Comparison of ENCODE assay signal across 12 mouse cellular contexts in genomic region chr4:63561861-63562675, GRCm38 (mm10). TPM values are rescaled to one million over a fixed set of nuclear protein-coding genes. Genes with fewer than 3 reads are reported as not detected.
DNase-seq lines count a peak whose midpoint lies in the region; ATAC-seq and TF ChIP-seq lines count a peak whose summit lies in the region.
"Had no signal": no experiment of that assay in that cellular context is flagged by ENCODE, and none has a peak within 500 bp of the region (broad histone marks: within the 10 kb centered on the region; RNA-seq: fewer than 3 reads in every experiment).

No protein-coding gene starts in this region.

- H3K9me3 ChIP-seq in kidney, embryonic 16.5 days (ENCODE audit: low read length): no peaks in the 10 kb centered on the region
- no peaks in the 10 kb centered on the region for H3K9me3 ChIP-seq in liver, embryonic 15.5 days (replicated peaks)
- no peaks in the 10 kb centered on the region for H3K9me3 ChIP-seq in midbrain, postnatal 0 days (ENCODE audit: low read length)
- H3K9me3 ChIP-seq: midbrain, embryonic 13.5 days had no signal

- no peak overlapping the region for H3K27ac ChIP-seq in kidney, embryonic 16.5 days (ENCODE audit: low read length)
- peak overlapping the region; percentile 55 for H3K27ac ChIP-seq in liver, embryonic 15.5 days (replicated peaks)
- H3K27ac ChIP-seq in midbrain, postnatal 0 days (ENCODE audit: low read depth, low read length): no peak overlapping the region
- H3K27ac ChIP-seq: midbrain, embryonic 13.5 days had no signal

- no peaks in the 10 kb centered on the region for H3K36me3 ChIP-seq in kidney, embryonic 16.5 days (ENCODE audit: insufficient read depth, low read length)
- no peaks in the 10 kb centered on the region for H3K36me3 ChIP-seq in liver, embryonic 15.5 days (replicated peaks)
- no peaks in the 10 kb centered on the region for H3K36me3 ChIP-seq in midbrain, postnatal 0 days (ENCODE audit: insufficient read depth, low read length)
- H3K36me3 ChIP-seq: midbrain, embryonic 13.5 days had no signal

- no peak overlapping the region for H3K4me3 ChIP-seq in kidney, embryonic 16.5 days (ENCODE audit: low read length)
- 0 out of 2 replicates have a peak overlapping the region, but pooled peaks have one; percentile 4 for H3K4me3 ChIP-seq in liver, embryonic 15.5 days (replicated peaks)
- H3K4me3 ChIP-seq in midbrain, postnatal 0 days (ENCODE audit: low read depth, low read length): no peak overlapping the region
- H3K4me3 ChIP-seq: midbrain, embryonic 13.5 days had no signal

- 52% methylated on average over 7 of the region's 7 CpGs for WGBS in kidney, embryonic 16.5 days
- 23% methylated on average over 7 of the region's 7 CpGs for WGBS in liver, embryonic 15.5 days (ENCODE audit: insufficient replicate concordance)
- WGBS in midbrain, postnatal 0 days: 83% methylated on average over 7 of the region's 7 CpGs

- TF ChIP-seq CTCF in midbrain, postnatal 0 days (IDR thresholded peaks at IDR 0.05): no peak

- DNase-seq in kidney, adult 18-20 months: peak; percentile 13
- peak; percentile 51 to 69 for DNase-seq in thymus, adult 18-20 months
- DNase-seq in cerebellum, adult 18-20 months: no peak
- DNase-seq in midbrain, postnatal 0 days (ENCODE audit: low spot score): no peak
- no peak for DNase-seq in adrenal gland, adult (ENCODE audit: inconsistent age in 2 of 2, low spot score in 1 of 2)
- DNase-seq: cerebellum, adult 11-12 months; right cerebral cortex, postnatal 4 days had no signal

- H3K4me1 ChIP-seq in kidney, embryonic 16.5 days (ENCODE audit: insufficient read depth, low read length): peaks cover 34% of the 10 kb centered on the region
- peaks cover 54% of the 10 kb centered on the region for H3K4me1 ChIP-seq in liver, embryonic 15.5 days (replicated peaks)
- H3K4me1 ChIP-seq in midbrain, postnatal 0 days (ENCODE audit: insufficient read depth, low read length): 0 out of 2 replicates have a peak, but pooled peaks cover 7% of the 10 kb centered on the region

- no peak for ATAC-seq in kidney, embryonic 16.5 days (ENCODE audit: low FRiP score, low TSS enrichment)
- ATAC-seq in activated CD4-positive, CD25-positive, alpha-beta regulatory T cell, adult 4 months: peak; percentile 47
- ATAC-seq in liver, embryonic 15.5 days (ENCODE audit: insufficient read depth): peak; percentile 38
- no peak for ATAC-seq in midbrain, postnatal 0 days (ENCODE audit: low FRiP score)
- ATAC-seq: forebrain, embryonic 14.5 days; midbrain, embryonic 13.5 days had no signal

- no peak overlapping the region for H3K9ac ChIP-seq in kidney, embryonic 16.5 days (replicated peaks; ENCODE audit: low read length)
- H3K9ac ChIP-seq in liver, embryonic 15.5 days: no peak overlapping the region; the same call in 1 of the 2 replicates
- H3K9ac ChIP-seq in midbrain, postnatal 0 days (replicated peaks; ENCODE audit: low read length, poor library complexity, severe bottlenecking): no peak overlapping the region
- H3K9ac ChIP-seq: midbrain, embryonic 13.5 days had no signal

- no peak overlapping the region for H3K4me2 ChIP-seq in kidney, embryonic 16.5 days (replicated peaks; ENCODE audit: low read depth, low read length)
- peak overlapping the region; percentile 93 for H3K4me2 ChIP-seq in liver, embryonic 15.5 days
- H3K4me2 ChIP-seq in midbrain, postnatal 0 days (ENCODE audit: low read depth, low read length, poor library complexity, severe bottlenecking): no peak overlapping the region
- H3K4me2 ChIP-seq: midbrain, embryonic 13.5 days had no signal

- H3K27me3 ChIP-seq in kidney, embryonic 16.5 days (ENCODE audit: insufficient read depth, low read length): no peaks in the 10 kb centered on the region
- no peaks in the 10 kb centered on the region for H3K27me3 ChIP-seq in liver, embryonic 15.5 days
- no peaks in the 10 kb centered on the region for H3K27me3 ChIP-seq in midbrain, postnatal 0 days (ENCODE audit: insufficient read depth, low read length)

RNA-seq across cellular contexts. Expression of gene Tmem268, which starts 3.5 kb away (rescaled TPM):
- 6.6 TPM in 2 replicates for polyA plus RNA-seq in kidney, embryonic 16.5 days (2015; fragmentation: Nextera tagmentation; extraction: Ambion mirVana)
- polyA plus RNA-seq in activated CD4-positive, CD25-positive, alpha-beta regulatory T cell, adult 4 months (2017; shearing (Covaris generic)): 10 to 100 TPM; 16.6 to 17.6 TPM
- 9.6 and 11.7 TPM in 2 replicates for polyA plus RNA-seq in liver, embryonic 15.5 days (2015; fragmentation: Nextera tagmentation; extraction: Ambion mirVana)
- 3.2 and 4.8 TPM in 2 replicates for total RNA-seq in midbrain, postnatal 0 days (2014; rRNA removed)
- 4.7 and 5.0 TPM in 2 replicates for polyA plus RNA-seq in midbrain, postnatal 0 days (2015; fragmentation: Nextera tagmentation; extraction: Ambion mirVana)

RNA-seq across cellular contexts. Expression of gene Atp6v1g1, which starts 17.5 kb away (rescaled TPM):
- 305 and 320 TPM in 2 replicates for polyA plus RNA-seq in kidney, embryonic 16.5 days (2015; fragmentation: Nextera tagmentation; extraction: Ambion mirVana)
- 100 to 1,000 TPM; 180 to 210 TPM for polyA plus RNA-seq in activated CD4-positive, CD25-positive, alpha-beta regulatory T cell, adult 4 months (2017; shearing (Covaris generic))
- 125 and 128 TPM in 2 replicates for polyA plus RNA-seq in liver, embryonic 15.5 days (2015; fragmentation: Nextera tagmentation; extraction: Ambion mirVana)
- 142 and 202 TPM in 2 replicates for total RNA-seq in midbrain, postnatal 0 days (2014; rRNA removed)
- 356 and 357 TPM in 2 replicates for polyA plus RNA-seq in midbrain, postnatal 0 days (2015; fragmentation: Nextera tagmentation; extraction: Ambion mirVana)

RNA-seq across cellular contexts. Expression of gene Gm11213, which starts 43.0 kb away (rescaled TPM):
- not detected in 2 replicates for polyA plus RNA-seq in kidney, embryonic 16.5 days (2015; fragmentation: Nextera tagmentation; extraction: Ambion mirVana)
- polyA plus RNA-seq in activated CD4-positive, CD25-positive, alpha-beta regulatory T cell, adult 4 months (2017; shearing (Covaris generic)): not detected
- not detected in 2 replicates for polyA plus RNA-seq in liver, embryonic 15.5 days (2015; fragmentation: Nextera tagmentation; extraction: Ambion mirVana)
- total RNA-seq in midbrain, postnatal 0 days (2014; rRNA removed): not detected in 2 replicates
- polyA plus RNA-seq in midbrain, postnatal 0 days (2015; fragmentation: Nextera tagmentation; extraction: Ambion mirVana): not detected in 2 replicates
- polyA plus RNA-seq: forebrain, embryonic 14.5 days; midbrain, embryonic 13.5 days had no signal

Comparison
In these comparisons a context has a peak if more than half of its experiments do, and no peak if none do; other contexts are left out.
1. DNase-seq: peak in kidney, adult 18-20 months (single experiment) and thymus, adult 18-20 months (2 of 2); none in cerebellum, adult 18-20 months (0 of 2), midbrain, postnatal 0 days (single experiment) and adrenal gland, adult (0 of 2).
2. ATAC-seq: peak in activated CD4-positive, CD25-positive, alpha-beta regulatory T cell, adult 4 months (single experiment) and liver, embryonic 15.5 days (single experiment); none in kidney, embryonic 16.5 days (single experiment) and midbrain, postnatal 0 days (single experiment).